Comparison of ENCODE assay signal across 39 mouse cellular contexts in genomic region chrX:96416970-96417369, GRCm38 (mm10). TPM values are rescaled to one million over a fixed set of nuclear protein-coding genes. Genes with fewer than 3 reads are reported as not detected.
"Had no signal": no experiment of that assay in that cellular context is flagged by ENCODE, and none has a peak within 500 bp of the region (broad histone marks: within the 10 kb centered on the region; RNA-seq: fewer than 3 reads in every experiment).

No protein-coding gene starts in this region.

- H3K9ac ChIP-seq: heart, embryonic 12.5 days; heart, embryonic 13.5 days; heart, embryonic 15.5 days; hindbrain, embryonic 12.5 days; hindbrain, embryonic 13.5 days; hindbrain, embryonic 14.5 days; hindbrain, embryonic 15.5 days; intestine, embryonic 15.5 days; kidney, embryonic 15.5 days had no signal

- H3K36me3 ChIP-seq: heart, embryonic 12.5 days; heart, embryonic 13.5 days; heart, embryonic 15.5 days; hindbrain, embryonic 10.5 days; hindbrain, embryonic 12.5 days; hindbrain, embryonic 13.5 days; hindbrain, embryonic 15.5 days; intestine, embryonic 15.5 days; kidney, embryonic 15.5 days had no signal

- H3K27me3 ChIP-seq: heart, embryonic 12.5 days; heart, embryonic 13.5 days; heart, embryonic 15.5 days; hindbrain, embryonic 12.5 days; hindbrain, embryonic 13.5 days; hindbrain, embryonic 15.5 days; intestine, embryonic 15.5 days; kidney, embryonic 15.5 days had no signal

- H3K9me3 ChIP-seq: heart, embryonic 12.5 days; heart, embryonic 13.5 days; heart, embryonic 15.5 days; hindbrain, embryonic 10.5 days; hindbrain, embryonic 12.5 days; hindbrain, embryonic 13.5 days; hindbrain, embryonic 15.5 days; intestine, embryonic 15.5 days; kidney, embryonic 15.5 days had no signal

- H3K4me3 ChIP-seq: heart, embryonic 12.5 days; heart, embryonic 13.5 days; heart, embryonic 15.5 days; hindbrain, embryonic 10.5 days; hindbrain, embryonic 12.5 days; hindbrain, embryonic 13.5 days; hindbrain, embryonic 15.5 days; intestine, embryonic 15.5 days; kidney, embryonic 15.5 days; layer of hippocampus, adult 2 months; left cerebral cortex, adult 2 months had no signal

- H3K27ac ChIP-seq: heart, embryonic 13.5 days; heart, embryonic 15.5 days; hindbrain, embryonic 10.5 days; hindbrain, embryonic 12.5 days; hindbrain, embryonic 13.5 days; hindbrain, embryonic 14.5 days; hindbrain, embryonic 15.5 days; hindbrain, postnatal 0 days; intestine, embryonic 15.5 days; kidney, embryonic 15.5 days; kidney, postnatal 0 days; layer of hippocampus, adult 2 months; left cerebral cortex, adult 2 months had no signal

- DNase-seq: heart, postnatal 10 days; heart, postnatal 14 days; heart, postnatal 36 days; heart, postnatal 4 days; kidney, adult 11 months; kidney, adult 18-20 months; kidney, adult 2 months; kidney, adult 8-10 months; kidney, adult 9 months; kidney, postnatal 10 days; kidney, postnatal 14 days; kidney, postnatal 25 days; kidney, postnatal 36 days; kidney, postnatal 4 days; layer of hippocampus, adult 9-11 months; layer of hippocampus, postnatal 36 days had no signal

- H3K4me1 ChIP-seq: heart, embryonic 12.5 days; heart, embryonic 13.5 days; heart, embryonic 15.5 days; hindbrain, embryonic 10.5 days; hindbrain, embryonic 12.5 days; hindbrain, embryonic 13.5 days; hindbrain, embryonic 15.5 days; intestine, embryonic 15.5 days; kidney, embryonic 15.5 days had no signal

RNA-seq across cellular contexts. Expression of gene Heph, which starts 38.2 kb away (rescaled TPM):
- total RNA-seq: hematopoietic stem cell, adult 5-6 weeks had no signal
- polyA plus RNA-seq: inflammation-experienced regulatory T-cells, adult 6 months had no signal

RNA-seq across cellular contexts. Expression of gene Hsf3, which starts 39.1 kb away (rescaled TPM):
- total RNA-seq: heart, postnatal 10 days; heart, postnatal 14 days; heart, postnatal 25 days; heart, postnatal 36 days; hematopoietic stem cell, adult 5-6 weeks; hindbrain, postnatal 0 days; layer of hippocampus, postnatal 10 days; layer of hippocampus, postnatal 14 days; left cerebral cortex, adult 18-20 months had no signal
- polyA plus RNA-seq: heart, embryonic 12.5 days; heart, embryonic 13.5 days; heart, embryonic 14.5 days; heart, postnatal 0 days; hindbrain, embryonic 12.5 days; hindbrain, embryonic 13.5 days; hindbrain, embryonic 15.5 days; inflammation-experienced regulatory T-cells, adult 6 months; large intestine, adult 2 months had no signal
